Mouse (Mus musculus) spleen, embryonic (tissue): ENCODE measurements at regions not wholly inside any gene's neighbourhood (a gene's known extent, or its start where the extent isn't known, plus 50 kb on each side); places are given as distances from the start of the nearest gene placed in this dataset.

Source experiments
- CTCF ChIA-PET: fragments of 350-600 bp; sonication (Branson Sonifier 250); formaldehyde crosslinking; loops from one replicate; lab custom pipeline; 2022; lab: Charles Lee

- CTCF ChIA-PET = no interaction called here
Measured at GRCm38 (mm10) chr2:72541246-72541645, 65.3 kb downstream of the Cdca7 start.

- CTCF ChIA-PET = no interaction called here
Measured at GRCm38 (mm10) chr2:72545453-72545852, 69.5 kb downstream of the Cdca7 start.

- CTCF ChIA-PET = no interaction called here
Measured at GRCm38 (mm10) chr2:72546476-72546875, 70.5 kb downstream of the Cdca7 start.

GRCm38 (mm10) chr2:72546963-72547362 is 71.0 kb downstream of the Cdca7 start:
- CTCF ChIA-PET = no interaction called here

DNA sequence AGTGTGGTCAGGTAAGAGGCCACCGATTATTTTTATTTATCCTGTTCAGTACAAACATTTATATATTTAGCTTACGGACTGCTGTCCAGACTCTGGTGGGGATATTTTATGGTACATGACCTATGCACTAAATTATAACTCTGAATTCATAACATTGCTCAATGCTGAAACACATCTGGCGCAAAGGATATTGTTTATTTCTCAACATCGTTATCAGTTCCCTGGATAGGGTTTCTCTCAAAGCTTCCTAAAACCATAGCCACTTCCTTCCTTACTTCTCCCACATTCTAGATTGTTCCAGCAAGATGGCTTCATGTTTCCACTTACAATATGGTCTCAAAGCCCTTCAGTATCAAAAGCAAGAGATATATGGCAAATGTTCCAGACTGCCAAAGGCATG is 75.3 kb downstream of the Cdca7 start:
- CTCF ChIA-PET = no interaction called here

DNA sequence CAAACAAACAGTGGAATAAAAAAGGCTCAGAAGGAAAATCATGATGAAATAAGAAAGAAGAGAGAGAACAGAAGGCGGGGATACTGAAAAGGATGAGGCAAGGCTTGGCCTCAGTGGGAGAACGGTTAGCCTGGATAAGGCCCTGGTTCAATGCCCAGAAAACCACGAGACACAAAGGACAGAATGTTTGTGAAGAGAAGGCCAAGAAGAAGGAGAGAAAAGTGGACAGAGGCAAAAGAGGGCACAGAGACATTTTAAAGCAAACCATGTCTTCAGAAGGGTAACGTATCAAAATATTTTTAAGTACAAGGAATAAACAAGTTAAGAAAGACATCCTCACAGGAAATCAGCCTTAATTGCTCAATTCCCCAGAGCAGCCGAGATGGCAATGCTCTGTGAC is 78.6 kb downstream of the Cdca7 start:
- CTCF ChIA-PET = no interaction called here

DNA sequence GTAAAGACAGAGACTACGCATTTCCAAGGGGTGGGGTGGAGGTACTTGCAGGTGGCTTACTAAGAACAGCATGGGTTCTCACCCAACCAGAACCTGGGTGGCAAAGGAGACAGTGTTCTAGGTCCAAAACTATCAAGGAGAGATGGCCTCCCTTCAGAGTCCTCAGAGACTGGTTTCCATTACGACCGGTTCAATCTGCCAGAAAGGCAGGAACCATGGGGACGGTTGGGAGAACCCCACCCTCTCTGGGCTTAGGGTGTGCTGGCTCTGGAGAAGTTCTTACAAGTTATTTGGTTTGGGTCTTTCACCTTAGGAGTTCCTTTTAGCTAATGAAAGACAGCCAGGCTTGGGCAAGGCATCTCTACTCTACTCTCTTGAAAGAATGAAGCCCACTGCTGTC is 79.2 kb downstream of the Cdca7 start:
- CTCF ChIA-PET = no interaction called here

GRCm38 (mm10) chr2:72555556-72555955 is 79.6 kb downstream of the Cdca7 start:
- CTCF ChIA-PET = no interaction called here

DNA sequence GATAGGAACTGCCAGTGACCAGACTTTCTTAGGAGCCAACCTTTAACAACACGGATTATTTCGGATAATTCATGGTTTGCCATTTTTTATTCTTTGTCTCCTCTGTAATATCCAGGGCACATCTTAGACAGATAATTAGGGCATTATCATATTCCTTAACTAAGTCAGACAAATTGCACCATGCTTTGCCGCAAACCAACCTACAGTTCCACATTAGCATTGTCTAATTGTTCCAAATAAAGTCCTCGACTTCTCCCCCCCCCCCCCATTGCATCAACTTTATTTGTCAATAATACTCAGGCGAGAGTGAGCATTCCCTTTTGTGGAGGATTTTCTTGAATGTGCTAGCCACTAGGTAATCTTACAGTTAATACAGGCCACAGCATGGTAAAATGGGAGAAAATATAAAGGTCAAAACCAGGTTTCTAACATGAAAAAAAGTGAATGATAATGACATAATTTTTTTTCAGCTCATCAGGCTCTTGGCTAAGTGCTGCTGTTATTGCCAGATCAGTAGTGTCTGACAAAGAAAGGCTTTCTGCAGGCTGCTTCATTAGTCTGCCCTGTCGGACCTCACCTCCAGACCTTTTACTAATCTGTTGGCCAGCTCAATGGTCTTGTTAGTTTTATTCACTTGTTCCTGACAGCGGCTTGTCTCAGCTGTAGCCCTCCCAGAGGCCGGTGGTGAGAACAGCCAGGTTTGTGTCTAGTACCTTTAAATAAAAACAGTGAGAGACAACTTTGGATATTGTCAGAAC is 80.3 kb downstream of the Cdca7 start:
- CTCF ChIA-PET = no interaction called here

GRCm38 (mm10) chr2:72557161-72557560 is 81.2 kb downstream of the Cdca7 start:
- CTCF ChIA-PET = no interaction called here

DNA sequence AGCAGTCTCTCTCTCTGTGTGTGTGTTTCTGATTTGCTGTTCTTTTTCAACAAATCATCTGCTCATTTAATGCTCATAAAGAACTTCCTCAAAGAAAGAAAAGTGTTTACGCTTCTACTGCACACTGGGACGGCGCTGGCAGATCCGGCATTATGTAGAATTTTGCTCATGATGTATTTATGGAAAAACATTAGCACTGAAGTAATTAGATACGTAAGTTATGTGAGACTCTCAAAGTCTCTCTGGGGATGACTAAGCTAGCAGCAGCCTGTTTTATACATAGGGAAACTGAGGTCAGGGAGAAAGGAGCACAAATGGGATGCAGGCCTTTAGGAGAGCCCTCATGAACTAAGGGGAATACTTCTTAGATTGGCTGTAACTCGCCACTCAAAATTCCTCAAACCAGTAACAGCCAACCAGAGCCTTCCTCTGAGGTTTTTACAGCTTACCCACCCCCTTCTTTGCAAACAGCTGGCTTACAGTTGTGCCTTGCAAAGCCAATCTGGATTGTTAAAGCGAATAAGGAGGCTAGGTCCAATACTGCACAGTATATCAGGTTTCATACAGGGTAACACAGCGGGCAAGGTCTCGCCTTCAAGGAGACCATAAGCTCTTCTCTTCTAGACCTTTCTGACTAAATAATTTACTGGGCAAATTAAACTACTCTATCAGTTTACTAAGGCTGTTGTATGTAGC is 81.8 kb downstream of the Cdca7 start:
- CTCF ChIA-PET = no interaction called here

- CTCF ChIA-PET = no interaction called here
Measured at GRCm38 (mm10) chr2:72561383-72561782, 85.4 kb downstream of the Cdca7 start.

GRCm38 (mm10) chr2:72578322-72578721 is 102.4 kb downstream of the Cdca7 start:
- CTCF ChIA-PET = no interaction called here

- CTCF ChIA-PET = interaction anchor here (0.6 kb wide), 1 partner anchor 638 kb away, joined by 3 read pairs; no protein-coding TSS in a partner anchor
Measured at GRCm38 (mm10) chr2:72581136-72581535, 105.2 kb downstream of the Cdca7 start.

GRCm38 (mm10) chr2:72588814-72589213 is 112.9 kb downstream of the Cdca7 start:
- CTCF ChIA-PET = no interaction called here

DNA sequence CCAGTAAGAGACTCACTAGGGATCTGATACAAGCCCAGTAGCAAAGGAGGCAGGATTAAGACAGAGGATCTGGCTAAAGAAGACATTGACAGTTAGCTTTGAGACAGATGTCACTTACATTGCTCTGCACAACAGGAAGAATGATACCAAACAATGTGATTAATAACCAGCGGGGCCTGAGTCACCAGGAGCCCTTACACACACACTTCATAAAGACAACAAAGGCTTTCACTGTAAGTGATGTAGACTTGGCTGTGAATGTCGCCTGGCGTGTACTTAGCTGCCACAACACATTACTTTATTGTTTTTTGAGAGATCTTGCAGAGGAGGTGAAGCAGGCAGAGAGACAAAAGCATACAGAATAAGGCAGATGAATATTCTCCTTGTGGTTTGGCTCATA is 116.1 kb downstream of the Cdca7 start:
- CTCF ChIA-PET = no interaction called here

DNA sequence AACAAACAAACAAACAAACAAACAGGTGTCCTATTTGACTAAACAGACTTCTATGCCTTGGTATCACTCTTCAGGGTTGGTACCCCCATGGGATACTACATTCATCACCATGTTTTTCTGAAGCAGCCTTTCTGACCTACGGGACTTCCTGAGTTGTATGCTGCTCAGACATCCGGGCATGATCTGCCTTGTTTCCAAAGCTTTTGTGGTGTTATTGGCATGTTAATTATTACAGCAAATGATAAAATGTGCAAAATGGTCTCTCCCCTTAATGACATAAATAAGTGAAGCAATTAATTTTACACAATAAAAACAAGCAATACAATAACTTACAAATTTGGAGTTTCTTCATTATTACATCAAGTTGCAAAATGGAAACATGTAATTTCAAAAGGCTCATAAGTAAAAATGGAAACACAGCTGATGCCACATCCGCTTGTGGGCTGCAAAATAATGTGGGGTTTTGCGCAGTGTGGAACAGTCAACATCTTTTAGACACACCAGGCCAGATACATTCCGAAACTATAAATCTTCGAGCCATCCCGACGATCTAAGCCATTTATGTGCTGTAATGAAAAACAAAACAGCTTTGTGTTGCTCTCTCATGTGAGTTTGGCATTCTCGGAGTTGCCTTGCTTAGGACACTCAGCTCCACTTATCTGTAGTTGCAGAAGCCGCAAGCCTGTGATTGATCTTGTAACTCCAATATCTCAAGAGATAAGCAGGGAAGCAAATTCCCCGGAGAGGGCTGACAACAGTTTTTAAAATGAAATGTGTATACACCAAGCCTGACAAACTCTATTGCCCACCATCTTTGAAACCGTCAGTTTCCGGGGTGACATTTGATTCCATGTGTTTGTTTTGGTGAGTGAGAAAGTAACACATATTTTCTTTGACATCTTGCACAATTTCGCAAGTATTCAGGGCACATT is 121.3 kb downstream of the Cdca7 start:
- CTCF ChIA-PET = no interaction called here

DNA sequence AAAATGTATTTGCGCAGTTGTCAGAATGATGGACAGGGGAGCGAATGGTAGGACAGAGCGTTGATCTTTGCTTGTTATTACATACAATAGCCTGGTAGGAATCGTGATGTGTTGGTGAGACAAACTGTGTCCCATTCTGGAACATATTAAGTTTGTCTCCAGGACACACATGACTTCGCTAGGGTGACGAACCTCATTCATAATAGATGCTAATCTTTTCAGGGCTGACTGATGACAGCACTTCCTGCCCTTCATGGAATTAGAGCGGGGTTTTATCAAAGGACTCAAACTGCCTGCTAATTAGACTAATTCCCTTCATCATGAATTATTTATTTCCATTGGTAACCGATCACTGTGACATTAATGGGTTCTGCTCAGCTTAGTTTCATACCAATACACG is 122.0 kb downstream of the Cdca7 start:
- CTCF ChIA-PET = no interaction called here

DNA sequence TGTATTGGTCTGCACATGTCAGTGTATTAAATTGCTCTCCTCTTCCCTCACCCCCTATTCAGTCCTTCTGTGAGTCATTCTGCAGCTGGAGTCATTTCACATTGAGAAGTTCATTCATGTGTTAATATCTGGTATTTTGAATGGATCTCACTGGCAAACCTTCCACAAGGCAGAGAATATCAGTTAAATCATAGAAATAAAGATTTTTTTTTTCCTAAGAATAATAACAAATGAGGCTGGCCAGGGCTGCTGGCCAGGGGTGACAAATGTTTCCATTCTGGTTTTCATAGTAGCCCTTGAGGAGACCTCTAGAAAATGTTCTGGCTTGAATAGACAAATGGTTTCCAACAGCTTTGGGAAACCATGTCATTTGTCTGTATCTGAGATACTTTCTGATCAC is 124.8 kb downstream of the Cdca7 start:
- CTCF ChIA-PET = no interaction called here

GRCm38 (mm10) chr2:72602152-72602551 is 126.2 kb downstream of the Cdca7 start:
- CTCF ChIA-PET = no interaction called here

- CTCF ChIA-PET = no interaction called here
Measured at GRCm38 (mm10) chr2:72612221-72612620, 136.3 kb downstream of the Cdca7 start.

- CTCF ChIA-PET = no interaction called here
Measured at GRCm38 (mm10) chr2:72614256-72614655, 138.3 kb downstream of the Cdca7 start.
